8 mouse cellular contexts compared by ENCODE assay signal in the genomic region with DNA sequence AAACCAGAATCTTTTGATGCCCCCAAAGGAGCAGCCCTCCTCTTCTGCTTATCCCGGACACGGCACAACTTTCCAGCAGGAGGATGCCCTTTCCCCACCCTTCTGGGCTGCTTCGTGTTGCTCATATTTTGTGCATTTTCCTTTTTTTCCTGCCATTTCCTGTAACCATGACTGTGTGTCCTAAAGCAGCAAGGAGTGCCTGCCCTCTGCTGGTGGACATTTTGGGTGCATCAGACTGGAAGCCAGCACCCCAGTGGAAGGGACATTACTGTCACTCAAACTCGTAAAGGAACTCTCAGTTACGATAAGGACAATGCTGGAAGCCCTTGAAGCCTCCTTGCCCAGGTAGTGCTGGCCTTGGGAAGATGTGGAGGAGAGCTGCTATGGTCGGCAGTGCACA. TPM values are rescaled to one million over a fixed set of nuclear protein-coding genes. Genes with fewer than 3 reads are reported as not detected.
DNase-seq lines count a peak whose midpoint lies in the region; ATAC-seq and TF ChIP-seq lines count a peak whose summit lies in the region.

No protein-coding gene starts in this region.

- H3K27me3 ChIP-seq in heart, embryonic 12.5 days (replicated peaks), result peaks cover 4% of the 10 kb centered on the region; the same call in 1 of the 2 replicates
- no peaks in the 10 kb centered on the region for H3K27me3 ChIP-seq in cerebellum, adult 2 months (ENCODE audit: control insufficient read depth, insufficient read depth, low read length)
- no peaks in the 10 kb centered on the region for H3K27me3 ChIP-seq in intestine, embryonic 14.5 days (replicated peaks; ENCODE audit: control insufficient read depth, insufficient read depth, low read length)
- H3K27me3 ChIP-seq in midbrain, postnatal 0 days (ENCODE audit: insufficient read depth, low read length), result no peaks in the 10 kb centered on the region

- DNase-seq in heart, adult 11 months, result peak; percentile 94
- DNase-seq in cerebellum, adult 2 months, result peak; percentile 48 to 64
- DNase-seq in frontal cortex, postnatal 25 days (ENCODE audit: low spot score in 2 of 2), result peak; percentile 76 to 77
- peak; percentile 88 for DNase-seq in intestine, embryonic 14.5 days (ENCODE audit: low spot score)
- DNase-seq in left cerebral cortex, postnatal 14 days (ENCODE audit: low spot score in 2 of 2), result peak; percentile 84 to 91
- peak; percentile 57 for DNase-seq in midbrain, postnatal 0 days (ENCODE audit: low spot score)
- peak; percentile 28 to 54 for DNase-seq in spleen, postnatal 14 days (ENCODE audit: low spot score in 2 of 2)

- intact Hi-C loops in left cerebral cortex, postnatal 14 days (cut with DNase I), result loop anchor here (1.0 to 5.0 kb wide), 4 partner anchors 51 to 119 kb away; a partner anchor contains a TSS

- no peak overlapping the region for H3K27ac ChIP-seq in heart, embryonic 12.5 days (ENCODE audit: poor library complexity, severe bottlenecking)
- H3K27ac ChIP-seq in cerebellum, adult 2 months (ENCODE audit: insufficient read depth, low read length), result no peak overlapping the region
- no peak overlapping the region for H3K27ac ChIP-seq in intestine, embryonic 14.5 days (ENCODE audit: low read depth)
- H3K27ac ChIP-seq in midbrain, postnatal 0 days (ENCODE audit: low read depth, low read length), result no peak overlapping the region

- H3K9ac ChIP-seq in heart, embryonic 12.5 days, result no peak overlapping the region
- H3K9ac ChIP-seq in intestine, embryonic 14.5 days (ENCODE audit: low read length), result no peak overlapping the region
- H3K9ac ChIP-seq in midbrain, postnatal 0 days (replicated peaks; ENCODE audit: low read length, poor library complexity, severe bottlenecking), result no peak overlapping the region

- TF ChIP-seq POLR2A in cerebellum, adult 2 months (IDR thresholded peaks at IDR 0.05; ENCODE audit: borderline replicate concordance, insufficient read depth, low read length), result no peak

- H3K4me3 ChIP-seq in heart, embryonic 12.5 days, result no peak overlapping the region
- no peak overlapping the region for H3K4me3 ChIP-seq in cerebellum, adult 2 months (replicated peaks; ENCODE audit: insufficient read depth, low read depth, low read length)
- H3K4me3 ChIP-seq in intestine, embryonic 14.5 days (ENCODE audit: low read depth, low read length), result no peak overlapping the region
- H3K4me3 ChIP-seq in midbrain, postnatal 0 days (ENCODE audit: low read depth, low read length), result no peak overlapping the region

- H3K4me1 ChIP-seq in heart, embryonic 12.5 days (replicated peaks), result 0 out of 2 replicates have a peak, but pooled peaks cover 4% of the 10 kb centered on the region
- no peaks in the 10 kb centered on the region for H3K4me1 ChIP-seq in cerebellum, adult 2 months (ENCODE audit: control insufficient read depth, insufficient read depth, low read length)
- no peaks in the 10 kb centered on the region for H3K4me1 ChIP-seq in intestine, embryonic 14.5 days (replicated peaks; ENCODE audit: control insufficient read depth, insufficient read depth, low read length)
- H3K4me1 ChIP-seq in midbrain, postnatal 0 days (ENCODE audit: insufficient read depth, low read length), result no peaks in the 10 kb centered on the region

- no peak overlapping the region for H3K4me2 ChIP-seq in heart, embryonic 12.5 days
- no peak overlapping the region for H3K4me2 ChIP-seq in intestine, embryonic 14.5 days (ENCODE audit: low read length)
- H3K4me2 ChIP-seq in midbrain, postnatal 0 days (ENCODE audit: low read depth, low read length, poor library complexity, severe bottlenecking), result no peak overlapping the region

- no peaks in the 10 kb centered on the region for H3K9me3 ChIP-seq in heart, embryonic 12.5 days (replicated peaks)
- H3K9me3 ChIP-seq in intestine, embryonic 14.5 days (ENCODE audit: control insufficient read depth, low read length), result no peaks in the 10 kb centered on the region
- no peaks in the 10 kb centered on the region for H3K9me3 ChIP-seq in midbrain, postnatal 0 days (ENCODE audit: low read length)

- peak; percentile 87 for TF ChIP-seq CTCF in cerebellum, adult 2 months (IDR thresholded peaks at IDR 0.05; ENCODE audit: borderline replicate concordance, insufficient read depth, low read depth, low read length)
- peak; percentile 95 for TF ChIP-seq CTCF in midbrain, postnatal 0 days (IDR thresholded peaks at IDR 0.05)

- H3K36me3 ChIP-seq in heart, embryonic 12.5 days, result no peaks in the 10 kb centered on the region
- H3K36me3 ChIP-seq in intestine, embryonic 14.5 days (ENCODE audit: control insufficient read depth, insufficient read depth, low read length), result no peaks in the 10 kb centered on the region
- peaks cover 58% of the 10 kb centered on the region for H3K36me3 ChIP-seq in midbrain, postnatal 0 days (ENCODE audit: insufficient read depth, low read length)

- 44% methylated on average over 6 of the region's 6 CpGs for WGBS in heart, embryonic 12.5 days
- 29% methylated on average over 6 of the region's 6 CpGs for WGBS in cerebellum, adult 2 months
- 33% methylated on average over 6 of the region's 6 CpGs for WGBS in intestine, embryonic 14.5 days
- 51% methylated on average over 6 of the region's 6 CpGs for WGBS in midbrain, postnatal 0 days

- ATAC-seq in heart, embryonic 12.5 days (ENCODE audit: insufficient number of reproducible peaks, low FRiP score), result no peak
- peak; percentile 48; the same call in 1 of the 2 replicates for ATAC-seq in intestine, embryonic 14.5 days (replicated peaks; ENCODE audit: low FRiP score, low TSS enrichment, low read depth)
- ATAC-seq in midbrain, postnatal 0 days (ENCODE audit: low FRiP score), result 0 out of 2 replicates have a peak, but pooled peaks have one; percentile 38

RNA-seq across cellular contexts. Expression of a gene that starts 30.9 kb away (rescaled TPM):
- 19.2 and 22.0 TPM in 2 replicates for polyA plus RNA-seq in heart, embryonic 12.5 days (2016; fragmentation: Nextera tagmentation; extraction: Ambion mirVana)
- polyA plus RNA-seq in cerebellum, adult 2 months (2012; rRNA removed), result 18.1 and 19.0 TPM in 2 replicates
- polyA plus RNA-seq in intestine, embryonic 14.5 days (2014; fragmentation: Nextera tagmentation; extraction: Ambion mirVana), result 30.6 and 31.4 TPM in 2 replicates
- total RNA-seq in left cerebral cortex, postnatal 14 days (2021), result 10 to 100 TPM; 17.4 to 18.8 TPM
- 15.1 and 16.0 TPM in 2 replicates for total RNA-seq in midbrain, postnatal 0 days (2014; rRNA removed)
- 29.0 and 30.1 TPM in 2 replicates for polyA plus RNA-seq in midbrain, postnatal 0 days (2015; fragmentation: Nextera tagmentation; extraction: Ambion mirVana)

RNA-seq across cellular contexts. Expression of a gene that starts 52.2 kb away (rescaled TPM):
- polyA plus RNA-seq in heart, embryonic 12.5 days (2016; fragmentation: Nextera tagmentation; extraction: Ambion mirVana), result 0.10 TPM in 1 of 2 replicates, not detected in the other
- 47.4 and 61.1 TPM in 2 replicates for polyA plus RNA-seq in cerebellum, adult 2 months (2012; rRNA removed)
- 2.1 and 2.3 TPM in 2 replicates for polyA plus RNA-seq in intestine, embryonic 14.5 days (2014; fragmentation: Nextera tagmentation; extraction: Ambion mirVana)
- total RNA-seq in left cerebral cortex, postnatal 14 days (2021), result 100 to 1,000 TPM; 129 to 131 TPM
- total RNA-seq in midbrain, postnatal 0 days (2014; rRNA removed), result 114 and 124 TPM in 2 replicates
- polyA plus RNA-seq in midbrain, postnatal 0 days (2015; fragmentation: Nextera tagmentation; extraction: Ambion mirVana), result 187 and 195 TPM in 2 replicates

Comparison
In these comparisons a context has a peak if more than half of its experiments do, and no peak if none do; other contexts are left out.
1. DNase-seq: peak in every context shown above with its lines; median percentile 94 in heart, adult 11 months; 88 in intestine, embryonic 14.5 days; 88 in left cerebral cortex, postnatal 14 days; 76 in frontal cortex, postnatal 25 days; 57 in midbrain, postnatal 0 days; 56 in cerebellum, adult 2 months; 41 in spleen, postnatal 14 days.
2. RNA of a gene that starts 52.2 kb away (polyA plus RNA-seq): 187 to 195 TPM in midbrain, postnatal 0 days and 47.4 to 61.1 TPM in cerebellum, adult 2 months; 2.1 to 2.3 TPM in intestine, embryonic 14.5 days and 0.10 TPM in heart, embryonic 12.5 days; every median in the first group is over 10 times any median in the second.